Mouse (Mus musculus): ENCODE measurements around the gene Pde4d.

GRCm38 (mm10) chr13:109116004-109116341, 666.2 kb downstream of the Pde4d start:
- TF ChIP-seq CTCF (IDR thresholded peaks at IDR 0.05; ENCODE audit: insufficient read depth, low read depth, low read length): no peak
- TF ChIP-seq POLR2A (IDR thresholded peaks at IDR 0.05; ENCODE audit: insufficient read depth, low read depth, low read length): no peak
